Comparison of ENCODE assay signal across 8 mouse cellular contexts in the genomic region with DNA sequence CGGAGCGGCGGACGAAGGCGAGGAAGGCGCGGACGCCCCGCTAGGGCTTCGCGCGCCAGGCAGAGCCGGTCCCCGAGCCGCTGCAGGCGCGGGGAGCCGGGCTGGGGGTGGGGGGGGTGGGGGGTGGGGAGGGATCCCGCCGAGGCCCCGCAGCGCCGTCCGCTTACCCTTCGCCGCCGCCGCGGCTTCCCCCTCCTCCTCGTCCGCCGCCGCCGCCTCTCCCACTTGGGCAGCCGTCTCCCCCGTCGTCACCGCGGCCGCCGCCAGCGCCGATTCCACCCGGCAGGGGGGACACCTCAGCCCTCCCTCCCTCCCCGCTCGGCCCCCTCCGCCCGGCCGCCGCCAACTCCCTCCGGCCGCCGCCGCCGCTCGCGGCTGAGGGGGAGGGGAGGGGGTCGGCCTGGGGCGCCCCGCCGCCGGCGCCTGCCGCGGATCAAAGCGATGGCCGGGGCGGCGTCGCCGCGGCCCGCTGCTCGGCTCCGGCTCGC. TPM values are rescaled to one million over a fixed set of nuclear protein-coding genes. Genes with fewer than 3 reads are reported as not detected.
DNase-seq lines count a peak whose midpoint lies in the region; ATAC-seq lines count a peak whose summit lies in the region.

No protein-coding gene starts in this region.

- no peaks in the 10 kb centered on the region for H3K4me1 ChIP-seq in forebrain, embryonic 11.5 days (replicated peaks; ENCODE audit: control insufficient read depth, insufficient read depth, low read length)
- H3K4me1 ChIP-seq in hindbrain, embryonic 10.5 days (replicated peaks), result peaks cover 34% of the 10 kb centered on the region
- peaks cover 16% of the 10 kb centered on the region for H3K4me1 ChIP-seq in limb, embryonic 10.5 days
- H3K4me1 ChIP-seq in midbrain, embryonic 14.5 days (ENCODE audit: control insufficient read depth, insufficient read depth, low read length), result peaks cover 12% of the 10 kb centered on the region
- H3K4me1 ChIP-seq in stomach, embryonic 15.5 days, result peaks cover 8% of the 10 kb centered on the region; the same call in 1 of the 2 replicates

- peak overlapping the region; percentile 96 for H3K9ac ChIP-seq in forebrain, embryonic 11.5 days (ENCODE audit: low read length)
- peak overlapping the region; percentile 97 for H3K9ac ChIP-seq in midbrain, embryonic 14.5 days (replicated peaks; ENCODE audit: low read length)
- H3K9ac ChIP-seq in stomach, embryonic 15.5 days, result peak overlapping the region; percentile 95

- peak overlapping the region; percentile 98 for H3K27ac ChIP-seq in forebrain, embryonic 11.5 days (ENCODE audit: low read depth, low read length)
- peak overlapping the region; percentile 100 for H3K27ac ChIP-seq in hindbrain, embryonic 10.5 days
- peak overlapping the region; percentile 100 for H3K27ac ChIP-seq in limb, embryonic 10.5 days
- H3K27ac ChIP-seq in midbrain, embryonic 14.5 days (replicated peaks; ENCODE audit: low read depth, low read length), result peak overlapping the region; percentile 99
- H3K27ac ChIP-seq in stomach, embryonic 15.5 days, result peak overlapping the region; percentile 99

- peak overlapping the region; percentile 74 for H3K4me2 ChIP-seq in forebrain, embryonic 11.5 days (ENCODE audit: low read depth, low read length, severe bottlenecking)
- peak overlapping the region; percentile 85 for H3K4me2 ChIP-seq in midbrain, embryonic 14.5 days (ENCODE audit: low read length)
- H3K4me2 ChIP-seq in stomach, embryonic 15.5 days, result peak overlapping the region; percentile 80

- no peak; the same call in 1 of the 2 replicates for ATAC-seq in cerebellum, adult (ENCODE audit: insufficient number of reproducible peaks, low FRiP score, low TSS enrichment)
- ATAC-seq in forebrain, embryonic 11.5 days (replicated peaks; ENCODE audit: low FRiP score), result peak; percentile 78
- ATAC-seq in midbrain, embryonic 14.5 days (ENCODE audit: low FRiP score, low TSS enrichment), result no peak; the same call in 1 of the 2 replicates
- ATAC-seq in stomach, embryonic 15.5 days (ENCODE audit: insufficient read depth, low FRiP score, low read depth), result peak; percentile 16

- no peaks in the 10 kb centered on the region for H3K27me3 ChIP-seq in forebrain, embryonic 11.5 days (ENCODE audit: control insufficient read depth, insufficient read depth, low read length)
- no peaks in the 10 kb centered on the region for H3K27me3 ChIP-seq in hindbrain, embryonic 10.5 days (ENCODE audit: insufficient read depth, poor library complexity, severe bottlenecking)
- H3K27me3 ChIP-seq in limb, embryonic 10.5 days (ENCODE audit: low read depth, poor library complexity, severe bottlenecking), result no peaks in the 10 kb centered on the region
- H3K27me3 ChIP-seq in midbrain, embryonic 14.5 days (ENCODE audit: control insufficient read depth, insufficient read depth, low read length), result no peaks in the 10 kb centered on the region
- no peaks in the 10 kb centered on the region for H3K27me3 ChIP-seq in stomach, embryonic 15.5 days (replicated peaks)

- no peaks in the 10 kb centered on the region for H3K36me3 ChIP-seq in forebrain, embryonic 11.5 days (ENCODE audit: control insufficient read depth, insufficient read depth, low read length)
- peaks cover 14% of the 10 kb centered on the region; the same call in 1 of the 2 replicates for H3K36me3 ChIP-seq in hindbrain, embryonic 10.5 days
- H3K36me3 ChIP-seq in limb, embryonic 10.5 days, result peaks cover 9% of the 10 kb centered on the region; the same call in 1 of the 2 replicates
- no peaks in the 10 kb centered on the region for H3K36me3 ChIP-seq in midbrain, embryonic 14.5 days (ENCODE audit: control insufficient read depth, insufficient read depth, low read length)
- no peaks in the 10 kb centered on the region for H3K36me3 ChIP-seq in stomach, embryonic 15.5 days

- peak overlapping the region; percentile 99 for H3K4me3 ChIP-seq in forebrain, embryonic 11.5 days (ENCODE audit: low read depth, low read length)
- peak overlapping the region; percentile 99 for H3K4me3 ChIP-seq in hindbrain, embryonic 10.5 days
- H3K4me3 ChIP-seq in limb, embryonic 10.5 days, result peak overlapping the region; percentile 98
- peak overlapping the region; percentile 94 for H3K4me3 ChIP-seq in midbrain, embryonic 14.5 days (replicated peaks; ENCODE audit: low read depth, low read length)
- H3K4me3 ChIP-seq in stomach, embryonic 15.5 days (replicated peaks), result peak overlapping the region; percentile 93

- no peaks in the 10 kb centered on the region for H3K9me3 ChIP-seq in forebrain, embryonic 11.5 days (ENCODE audit: control insufficient read depth, low read length)
- no peaks in the 10 kb centered on the region for H3K9me3 ChIP-seq in hindbrain, embryonic 10.5 days
- no peaks in the 10 kb centered on the region for H3K9me3 ChIP-seq in limb, embryonic 10.5 days (replicated peaks)
- no peaks in the 10 kb centered on the region for H3K9me3 ChIP-seq in midbrain, embryonic 14.5 days (ENCODE audit: control insufficient read depth, low read length)
- H3K9me3 ChIP-seq in stomach, embryonic 15.5 days, result no peaks in the 10 kb centered on the region

- peak; percentile 53 for DNase-seq in cerebellum, adult 11 months
- DNase-seq in adrenal gland, postnatal 14 days, result peak; percentile 74
- DNase-seq in forebrain, embryonic 11.5 days (ENCODE audit: low spot score), result peak; percentile 83
- no peak for DNase-seq in hindbrain, embryonic 10.5 days (ENCODE audit: low spot score)
- peak; percentile 78 for DNase-seq in limb, embryonic 10.5 days (ENCODE audit: low spot score)
- DNase-seq in midbrain, embryonic 14.5 days, result no peak

- WGBS in forebrain, embryonic 11.5 days, result 0% methylated on average over 19 of the region's 76 CpGs
- WGBS in hindbrain, embryonic 10.5 days, result 0% methylated on average over 39 of the region's 76 CpGs
- 0% methylated on average over 14 of the region's 76 CpGs for WGBS in limb, embryonic 10.5 days
- WGBS in midbrain, embryonic 14.5 days, result 0% methylated on average over 9 of the region's 76 CpGs
- 0% methylated on average over 14 of the region's 76 CpGs for WGBS in stomach, embryonic 15.5 days

RNA-seq across cellular contexts. Expression of a gene that starts 0.4 kb away (rescaled TPM):
- 57.5 and 70.3 TPM in 2 replicates for total RNA-seq in adrenal gland, postnatal 14 days (2021)
- 24.6 and 24.9 TPM in 2 replicates for polyA plus RNA-seq in forebrain, embryonic 11.5 days (2014; fragmentation: Nextera tagmentation; extraction: Ambion mirVana)
- polyA plus RNA-seq in hindbrain, embryonic 10.5 days (2016; fragmentation: Nextera tagmentation; extraction: Ambion mirVana), result 12.1 and 16.7 TPM in 2 replicates
- 14.0 and 19.7 TPM in 2 replicates for polyA plus RNA-seq in limb, embryonic 10.5 days (2016; fragmentation: Nextera tagmentation; extraction: Ambion mirVana)
- 20.7 and 20.9 TPM in 2 replicates for polyA plus RNA-seq in midbrain, embryonic 14.5 days (2014; fragmentation: Nextera tagmentation; extraction: Ambion mirVana)
- polyA plus RNA-seq in stomach, embryonic 15.5 days (2015; fragmentation: Nextera tagmentation; extraction: Ambion mirVana), result 17.1 and 18.8 TPM in 2 replicates

Comparison
In these comparisons a context has a peak if more than half of its experiments do, and no peak if none do; other contexts are left out.
1. DNase-seq: peak in cerebellum, adult 11 months (single experiment), adrenal gland, postnatal 14 days (single experiment), forebrain, embryonic 11.5 days (single experiment) and limb, embryonic 10.5 days (single experiment); none in hindbrain, embryonic 10.5 days (single experiment) and midbrain, embryonic 14.5 days (single experiment).
2. ATAC-seq: peak in forebrain, embryonic 11.5 days (single experiment) and stomach, embryonic 15.5 days (single experiment); none in cerebellum, adult (single experiment) and midbrain, embryonic 14.5 days (single experiment).
3. Peak in every context shown above with its lines, with median percentiles within 50 percentile points of each other: H3K27ac ChIP-seq, H3K4me2 ChIP-seq, H3K4me3 ChIP-seq and H3K9ac ChIP-seq.